22 mouse cellular contexts compared by ENCODE assay signal in the genomic region with DNA sequence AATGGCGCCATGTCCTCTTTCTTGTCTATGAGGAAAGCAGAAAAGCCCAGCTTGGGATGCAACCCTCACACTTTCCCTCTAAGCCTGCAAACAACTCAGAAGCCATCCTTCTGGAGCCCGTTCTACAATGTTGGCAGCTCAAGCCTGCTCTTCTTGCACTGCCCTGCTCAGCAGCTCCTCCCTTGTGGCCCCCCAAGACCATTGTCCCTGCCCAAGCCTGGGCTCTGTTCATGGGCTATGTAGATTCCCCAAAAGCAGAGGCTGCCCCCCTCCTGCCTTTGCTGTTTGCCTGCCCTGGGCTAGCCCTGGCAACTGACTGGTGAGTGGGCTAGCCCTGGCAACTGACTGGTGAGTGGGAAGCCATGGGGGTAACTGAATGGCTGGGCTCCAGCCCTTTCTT.
DNase-seq lines count a peak whose midpoint lies in the region; ATAC-seq and TF ChIP-seq lines count a peak whose summit lies in the region.
"Had no signal": no experiment of that assay in that cellular context is flagged by ENCODE, and none has a peak within 500 bp of the region (broad histone marks: within the 10 kb centered on the region; RNA-seq: fewer than 3 reads in every experiment).

No protein-coding gene starts in this region.

- H3K9ac ChIP-seq in heart, adult 2 months (ENCODE audit: low read depth, low read length) = no peak overlapping the region
- no peak overlapping the region for H3K9ac ChIP-seq in hindbrain, postnatal 0 days (replicated peaks; ENCODE audit: low read length)
- H3K9ac ChIP-seq: embryonic facial prominence, embryonic 13.5 days; embryonic facial prominence, embryonic 15.5 days; forebrain, embryonic 12.5 days had no signal

- H3K4me1 ChIP-seq in heart, embryonic 10.5 days = peaks cover 27% of the 10 kb centered on the region
- no peaks in the 10 kb centered on the region for H3K4me1 ChIP-seq in heart, adult 2 months (ENCODE audit: control insufficient read depth, insufficient read depth, low read length)
- peaks cover 37% of the 10 kb centered on the region for H3K4me1 ChIP-seq in limb, embryonic 10.5 days
- peaks cover 11% of the 10 kb centered on the region; the same call in 1 of the 2 replicates for H3K4me1 ChIP-seq in hindbrain, postnatal 0 days (ENCODE audit: insufficient read depth, low read length)

- no peaks in the 10 kb centered on the region for H3K79me2 ChIP-seq in heart, adult 2 months (replicated peaks; ENCODE audit: control insufficient read depth, insufficient read depth, low read length)

- peak; percentile 42 for ATAC-seq in granulocyte monocyte progenitor cell, adult 5-6 weeks (replicated peaks; ENCODE audit: poor library complexity, severe bottlenecking)
- ATAC-seq in hindbrain, postnatal 0 days = no peak
- ATAC-seq: forebrain, embryonic 14.5 days; forebrain, embryonic 16.5 days had no signal

- 91% methylated on average over 2 of the region's 2 CpGs for WGBS in heart, embryonic 10.5 days
- 80% methylated on average over 2 of the region's 2 CpGs for WGBS in heart, adult 2 months
- WGBS in limb, embryonic 10.5 days = 95% methylated on average over 2 of the region's 2 CpGs
- 96% methylated on average over 2 of the region's 2 CpGs for WGBS in hindbrain, postnatal 0 days

- no peak for TF ChIP-seq POLR2A in heart, adult 2 months (IDR thresholded peaks at IDR 0.05; ENCODE audit: insufficient read depth, low read depth, low read length)

- no peak overlapping the region for H3K4me3 ChIP-seq in heart, embryonic 10.5 days
- no peak overlapping the region for H3K4me3 ChIP-seq in heart, adult 2 months
- no peak overlapping the region for H3K4me3 ChIP-seq in limb, embryonic 10.5 days
- no peak overlapping the region for H3K4me3 ChIP-seq in hindbrain, postnatal 0 days (ENCODE audit: low read length)
- H3K4me3 ChIP-seq: embryonic facial prominence, embryonic 13.5 days; embryonic facial prominence, embryonic 15.5 days; erythroblast, embryonic 14.5 days; forebrain, embryonic 10.5 days; forebrain, embryonic 12.5 days had no signal

- no peak for TF ChIP-seq EP300 in heart, adult 2 months (IDR thresholded peaks at IDR 0.05; ENCODE audit: insufficient read depth, low read depth, low read length)

- no peak for TF ChIP-seq CTCF in heart, adult 2 months (IDR thresholded peaks at IDR 0.05)
- TF ChIP-seq CTCF in hindbrain, postnatal 0 days (IDR thresholded peaks at IDR 0.05; ENCODE audit: low read depth) = no peak

- no peak overlapping the region for H3K4me2 ChIP-seq in hindbrain, postnatal 0 days (ENCODE audit: low read depth, low read length)
- H3K4me2 ChIP-seq: embryonic facial prominence, embryonic 13.5 days; embryonic facial prominence, embryonic 15.5 days; forebrain, embryonic 12.5 days had no signal

- no peaks in the 10 kb centered on the region for H3K27me3 ChIP-seq in heart, embryonic 10.5 days (ENCODE audit: insufficient read depth, poor library complexity, severe bottlenecking)
- H3K27me3 ChIP-seq in heart, adult 2 months (ENCODE audit: control insufficient read depth, insufficient read depth, low read length) = no peaks in the 10 kb centered on the region
- no peaks in the 10 kb centered on the region for H3K27me3 ChIP-seq in limb, embryonic 10.5 days (ENCODE audit: low read depth, poor library complexity, severe bottlenecking)
- H3K27me3 ChIP-seq in hindbrain, postnatal 0 days (ENCODE audit: insufficient read depth, low read length) = no peaks in the 10 kb centered on the region
- H3K27me3 ChIP-seq: embryonic facial prominence, embryonic 15.5 days had no signal

- no peaks in the 10 kb centered on the region for H3K36me3 ChIP-seq in heart, embryonic 10.5 days
- no peaks in the 10 kb centered on the region for H3K36me3 ChIP-seq in heart, adult 2 months (ENCODE audit: control insufficient read depth, insufficient read depth, low read length)
- no peaks in the 10 kb centered on the region for H3K36me3 ChIP-seq in limb, embryonic 10.5 days
- H3K36me3 ChIP-seq in hindbrain, postnatal 0 days (ENCODE audit: insufficient read depth, low read length) = no peaks in the 10 kb centered on the region
- H3K36me3 ChIP-seq: embryonic facial prominence, embryonic 13.5 days; embryonic facial prominence, embryonic 15.5 days; forebrain, embryonic 10.5 days; forebrain, embryonic 12.5 days had no signal

- intact Hi-C loops in heart, adult 2 months (cut with DNase I) = no loop called here

- no peaks in the 10 kb centered on the region for H3K9me3 ChIP-seq in heart, embryonic 10.5 days
- H3K9me3 ChIP-seq in limb, embryonic 10.5 days (replicated peaks) = no peaks in the 10 kb centered on the region
- no peaks in the 10 kb centered on the region for H3K9me3 ChIP-seq in hindbrain, postnatal 0 days (ENCODE audit: low read length)
- H3K9me3 ChIP-seq: embryonic facial prominence, embryonic 13.5 days; embryonic facial prominence, embryonic 15.5 days; forebrain, embryonic 10.5 days; forebrain, embryonic 12.5 days had no signal

- no peak for DNase-seq in heart, embryonic 10.5 days (ENCODE audit: low spot score)
- DNase-seq in heart, adult 2 months = no peak
- DNase-seq in limb, embryonic 10.5 days (ENCODE audit: low spot score) = no peak
- no peak for DNase-seq in hindbrain, postnatal 0 days (ENCODE audit: low spot score)
- DNase-seq: adrenal gland, adult 2 months; adrenal gland, postnatal 10 days; adrenal gland, postnatal 25 days; cerebellum, adult 11 months; cerebellum, adult 18-20 months; cerebellum, adult 8-10 months; cerebellum, adult 9-11 months; cerebellum, postnatal 14 days; cerebellum, postnatal 36 days; embryo, embryonic 11 days had no signal

- H3K27ac ChIP-seq in heart, embryonic 10.5 days = 0 out of 2 replicates have a peak overlapping the region, but pooled peaks have one; percentile 10
- no peak overlapping the region for H3K27ac ChIP-seq in heart, adult 2 months
- peak overlapping the region; percentile 21; the same call in 1 of the 2 replicates for H3K27ac ChIP-seq in limb, embryonic 10.5 days
- H3K27ac ChIP-seq in hindbrain, postnatal 0 days = no peak overlapping the region
- H3K27ac ChIP-seq: embryonic facial prominence, embryonic 13.5 days; embryonic facial prominence, embryonic 15.5 days; forebrain, embryonic 10.5 days; forebrain, embryonic 12.5 days had no signal

Comparison
In these comparisons a context has a peak if more than half of its experiments do, and no peak if none do; other contexts are left out.
1. H3K27ac ChIP-seq: peak in heart, embryonic 10.5 days (single experiment) and limb, embryonic 10.5 days (single experiment); none in heart, adult 2 months (single experiment) and hindbrain, postnatal 0 days (single experiment).